Mouse (Mus musculus) heart, adult 2 months (tissue): Measurements from ENCODE around the gene Rnf41. TPM values are rescaled to one million over a fixed set of nuclear protein-coding genes. Genes with fewer than 3 reads are reported as not detected.

Experiments used
- DNase-seq, 2 experiments: peaks; one replicate each; pipeline ENCODE4 v3.0.0; 2021
- H3K27ac ChIP-seq: fragments of 200-600 bp; 2 replicates; pipeline ENCODE4 v1.8.1; 2022
- H3K27me3 ChIP-seq: fragments of 200-500 bp; 2 replicates; pipeline ENCODE4 v1.6.1; 2012; ENCODE audit warnings: mild to moderate bottlenecking, low read length, inconsistent platforms, mixed read lengths; ENCODE audit not compliant: control insufficient read depth, insufficient read depth
- H3K36me3 ChIP-seq: fragments of 200-500 bp; 2 replicates; pipeline ENCODE4 v1.6.1; 2012; ENCODE audit warnings: low read length, inconsistent platforms; ENCODE audit not compliant: control insufficient read depth, insufficient read depth
- H3K4me1 ChIP-seq: fragments of 200-500 bp; 2 replicates; pipeline ENCODE4 v1.6.1; 2011; ENCODE audit warnings: low read length; ENCODE audit not compliant: control insufficient read depth, insufficient read depth
- H3K4me3 ChIP-seq: fragments of 200-600 bp; 2 replicates; pipeline ENCODE4 v1.8.1; 2022
- H3K79me2 ChIP-seq: fragments of 200-500 bp; replicated peaks from 2 replicates; pipeline ENCODE4 v1.6.1; 2012; ENCODE audit warnings: mild to moderate bottlenecking, inconsistent platforms, low read length, moderate library complexity, mixed read lengths; ENCODE audit not compliant: control insufficient read depth, insufficient read depth
- H3K9ac ChIP-seq: fragments of 200-500 bp; 2 replicates; pipeline ENCODE4 v1.6.1; 2012; ENCODE audit warnings: low read depth, mild to moderate bottlenecking, control low read depth, inconsistent platforms, low read length, mixed read lengths
- CTCF ChIP-seq: fragments of 200-600 bp; IDR thresholded peaks from 2 replicates; pipeline ENCODE4 v1.8.1; 2022; ENCODE audit warnings: antibody characterized with exemption, mild to moderate bottlenecking, moderate library complexity
- EP300 ChIP-seq: fragments of 200-500 bp; IDR thresholded peaks from 2 replicates; pipeline ENCODE4 v1.6.1; 2011; ENCODE audit warnings: low read depth, low read length, control low read depth; ENCODE audit not compliant: insufficient read depth
- POLR2A ChIP-seq: fragments of 200-500 bp; IDR thresholded peaks from 2 replicates; pipeline ENCODE4 v1.6.1; 2011; ENCODE audit warnings: mild to moderate bottlenecking, low read depth, low read length, control low read depth; ENCODE audit not compliant: insufficient read depth
- WGBS: fragments of 180-500 bp; shearing (Covaris S2); methylation state at CpG from one replicate; pipeline ENCODE4 v1.1.7; 2018; 5-methylcytosine and 5-hydroxymethylcytosine counted together
- intact Hi-C: fragments of 180-260 bp; cut with DNase I; formaldehyde crosslinking; loops from one replicate; pipeline ENCODE4 v1.15.1; 2025
- polyA plus RNA-seq: library from polyadenylated mRNA; depleted of rRNA; stranded (reverse); fragments of >200 nt; gene quantifications from 2 replicates; pipeline ENCODE4 v1.2.3, GENCODE M21; 2012
- total RNA-seq, 2 experiments: library from RNA; stranded (reverse); gene quantifications; 2 replicates each; pipeline ENCODE4 v1.2.3; 2021

Rnf41 gene
- total and polyA plus RNA-seq, 3 experiments = 12.5 to 16.9 (median 15.8) TPM

DNA sequence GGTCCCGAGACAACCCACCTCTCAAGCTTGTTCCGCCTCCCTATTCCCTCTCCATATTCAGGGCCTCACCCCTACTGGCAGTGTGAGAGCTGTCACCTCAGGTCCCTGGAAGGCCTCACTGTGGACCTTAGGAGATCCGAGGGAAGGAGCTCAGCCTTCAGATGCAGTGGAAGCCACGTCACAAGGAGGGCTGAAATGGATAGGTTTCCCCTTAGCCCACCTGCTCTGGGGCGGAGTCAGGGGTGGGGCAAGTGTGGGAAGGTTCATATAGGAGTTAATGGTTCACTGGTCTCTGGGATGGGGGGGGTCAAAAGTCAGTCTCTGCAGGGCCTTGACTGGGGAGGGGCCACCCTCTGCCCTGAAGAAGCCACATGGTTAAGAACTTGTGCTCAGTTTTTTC lies 11.1 kb upstream of the Rnf41 start:
- no peaks in the 10 kb centered on the region for H3K36me3 ChIP-seq
- no peak overlapping the region for H3K27ac ChIP-seq
- H3K9ac ChIP-seq = no peak overlapping the region
- H3K4me3 ChIP-seq = no peak overlapping the region
- H3K27me3 ChIP-seq = no peaks in the 10 kb centered on the region
- no peaks in the 10 kb centered on the region for H3K4me1 ChIP-seq
- intact Hi-C loops = no loop called here
- no peaks in the 10 kb centered on the region for H3K79me2 ChIP-seq
- no peak for TF ChIP-seq EP300
- no peak for TF ChIP-seq CTCF
- no peak for TF ChIP-seq POLR2A
- 61% methylated on average over 5 of the region's 5 CpGs for whole genome bisulfite sequencing
- no peak for DNase-seq

DNA sequence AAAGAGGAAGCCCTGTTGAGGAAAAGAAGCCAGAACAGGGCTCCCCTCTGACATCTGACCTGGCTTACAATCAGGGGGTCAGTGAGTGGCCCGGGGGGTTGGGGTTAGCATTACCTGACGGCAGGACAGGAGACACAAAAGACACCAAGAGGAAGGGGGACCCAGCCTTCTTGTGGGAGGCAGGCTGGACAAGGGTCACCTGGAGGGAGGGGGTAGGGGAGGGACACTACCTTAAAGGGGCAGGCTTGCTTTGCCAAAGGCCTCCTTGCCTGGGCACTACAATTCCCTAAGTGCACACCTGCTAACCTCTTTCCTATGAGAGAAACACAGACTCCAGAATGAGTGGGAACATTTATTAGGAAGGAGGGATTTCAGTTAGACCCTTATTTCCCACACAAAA lies 10.4 kb upstream of the Rnf41 start, which contains the start of gene Slc39a5:
Gene Slc39a5, minus strand, starts transcription at position 174 of the 400 bp plus-strand sequence.
- H3K36me3 ChIP-seq = no peaks in the 10 kb centered on the region
- no peak within 1 kb of the TSS for H3K4me3 ChIP-seq
- no peak for TF ChIP-seq EP300
- no peaks in the 10 kb centered on the region for H3K27me3 ChIP-seq
- no peaks in the 10 kb centered on the region for H3K79me2 ChIP-seq
- no peak within 1 kb of the TSS for H3K27ac ChIP-seq
- H3K4me1 ChIP-seq = no peaks in the 10 kb centered on the region
- 46% methylated on average over 2 of the region's 2 CpGs for WGBS
- intact Hi-C loops = no loop called here
- H3K9ac ChIP-seq = no peak within 1 kb of the TSS
- DNase-seq = no peak

- intact Hi-C loops = no loop called here
- no peak overlapping the region for H3K27ac ChIP-seq
- no peak for DNase-seq
- H3K9ac ChIP-seq = no peak overlapping the region
- no peaks in the 10 kb centered on the region for H3K4me1 ChIP-seq
- H3K79me2 ChIP-seq = no peaks in the 10 kb centered on the region
- H3K27me3 ChIP-seq = no peaks in the 10 kb centered on the region
- TF ChIP-seq CTCF (no peak), EP300 (no peak), POLR2A (no peak)
- H3K4me3 ChIP-seq = no peak overlapping the region
- 69% methylated on average over 9 of the region's 9 CpGs for WGBS
- no peaks in the 10 kb centered on the region for H3K36me3 ChIP-seq
These were observed 9.8 kb upstream of the Rnf41 start for GRCm38 (mm10) chr10:128401638-128402037.

- no peak for TF ChIP-seq EP300
- no peak for TF ChIP-seq CTCF
- no peak for TF ChIP-seq POLR2A
- intact Hi-C loops = no loop called here
- Histone ChIP-seq H3K4me3 (no peak overlapping the region), H3K9ac (no peak overlapping the region), H3K4me1 (peaks cover 1% of the 10 kb centered on the region; the same call in 1 of the 2 replicates), H3K27me3 (no peaks in the 10 kb centered on the region), H3K27ac (no peak overlapping the region), H3K79me2 (no peaks in the 10 kb centered on the region), H3K36me3 (no peaks in the 10 kb centered on the region)
- no peak for DNase-seq
- WGBS = 77% methylated on average over 7 of the region's 7 CpGs
These were observed 7.5 kb upstream of the Rnf41 start for GRCm38 (mm10) chr10:128403931-128404330.

- intact Hi-C loops = loop anchor here (2.0 to 5.0 kb wide), 3 partner anchors 30 to 128 kb away; partner anchors contain the start of gene Cs
- no peaks in the 10 kb centered on the region for H3K27me3 ChIP-seq
These were observed 2.6 kb upstream of the Rnf41 start for GRCm38 (mm10) chr10:128408591-128409535.

More at GRCm38 (mm10) chr10:128408591-128409535, 2.6 kb upstream of the Rnf41 start:
- peak overlapping the region; percentile 68 for H3K9ac ChIP-seq
- DNase-seq = peak in 1 of 2 experiments; percentile 37
- peaks cover 5% of the 10 kb centered on the region for H3K4me1 ChIP-seq
- TF ChIP-seq POLR2A (no peak), EP300 (no peak), CTCF (no peak)
- peak overlapping the region; percentile 73 for H3K4me3 ChIP-seq
- WGBS = 13% methylated on average over 35 of the region's 35 CpGs
- H3K36me3 ChIP-seq = no peaks in the 10 kb centered on the region
- H3K79me2 ChIP-seq = no peaks in the 10 kb centered on the region
- H3K27ac ChIP-seq = peak overlapping the region; percentile 79
